Mouse (Mus musculus): ENCODE measurements around the gene Bach1. TPM values are rescaled to one million over a fixed set of nuclear protein-coding genes. Genes with fewer than 3 reads are reported as not detected.

The Bach1 gene
- total RNA-seq, 2 experiments from 2014 or later: 15.2 to 29.8 TPM

Other genes starting within 250 kb of the Bach1 start
- gene Usp16, start 244.2 kb upstream of the Bach1 start, total RNA-seq (2014; fragmentation: Nextera tagmentation): 72.4 and 73.8 TPM in 2 replicates
- gene Usp16, start 244.2 kb upstream of the Bach1 start, total RNA-seq (2017): 120 and 133 TPM in 2 replicates
- 288 and 293 TPM in 2 replicates for gene Cct8, start 203.1 kb upstream of the Bach1 start, total RNA-seq (2014; fragmentation: Nextera tagmentation)
- gene Cct8, start 203.1 kb upstream of the Bach1 start, total RNA-seq (2017): 889 and 1,095 TPM in 2 replicates
- gene Map3k7cl, start 145.6 kb upstream of the Bach1 start, total RNA-seq (2014; fragmentation: Nextera tagmentation): not detected in 2 replicates
- gene Map3k7cl, start 145.6 kb upstream of the Bach1 start, total RNA-seq (2017): not detected in 2 replicates